Mouse (Mus musculus): ENCODE measurements at regions not wholly inside any gene's neighbourhood (a gene's known extent, or its start where the extent isn't known, plus 50 kb on each side); places are given as distances from the start of the nearest gene placed in this dataset.

DNA sequence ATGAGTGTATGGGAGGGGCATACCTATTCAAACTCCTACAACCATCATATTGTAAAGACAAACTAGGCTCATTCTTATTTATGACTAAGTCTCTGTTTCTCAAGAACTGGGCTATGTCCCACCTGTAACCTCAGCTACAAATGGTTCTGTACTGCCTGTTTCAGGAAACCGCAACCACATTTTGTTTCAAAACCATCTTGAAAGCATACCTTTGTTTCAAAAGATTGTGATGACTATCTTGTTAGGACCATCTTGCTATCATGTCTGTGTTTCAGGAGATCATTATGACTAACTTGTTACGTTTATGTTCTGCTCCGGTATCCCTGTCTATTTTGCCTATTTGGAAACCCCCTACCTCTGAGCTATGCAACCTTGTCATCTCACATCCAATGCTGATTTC lies 340.2 kb upstream of the Cblb start:
- DNase-seq: no peak

DNA sequence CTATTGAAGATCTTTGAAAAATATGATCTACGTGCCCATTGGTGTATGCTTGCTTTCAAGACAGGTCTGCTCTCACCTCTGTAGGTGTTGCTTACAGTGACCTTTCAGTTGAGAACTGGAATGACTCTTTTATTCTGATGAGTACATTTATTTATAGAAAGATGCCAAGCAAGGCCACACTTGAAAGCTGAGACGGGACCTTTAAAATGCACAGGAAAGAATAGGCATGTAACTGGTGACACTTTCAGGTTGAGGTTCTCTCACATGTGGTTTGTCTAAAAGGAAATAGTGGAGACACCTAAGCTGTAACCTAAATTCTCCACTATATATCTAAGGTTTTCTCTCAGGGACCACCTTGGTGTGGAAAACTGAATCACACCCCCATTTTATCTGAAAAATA lies 326.0 kb upstream of the Cblb start:
- no peak for DNase-seq

DNA sequence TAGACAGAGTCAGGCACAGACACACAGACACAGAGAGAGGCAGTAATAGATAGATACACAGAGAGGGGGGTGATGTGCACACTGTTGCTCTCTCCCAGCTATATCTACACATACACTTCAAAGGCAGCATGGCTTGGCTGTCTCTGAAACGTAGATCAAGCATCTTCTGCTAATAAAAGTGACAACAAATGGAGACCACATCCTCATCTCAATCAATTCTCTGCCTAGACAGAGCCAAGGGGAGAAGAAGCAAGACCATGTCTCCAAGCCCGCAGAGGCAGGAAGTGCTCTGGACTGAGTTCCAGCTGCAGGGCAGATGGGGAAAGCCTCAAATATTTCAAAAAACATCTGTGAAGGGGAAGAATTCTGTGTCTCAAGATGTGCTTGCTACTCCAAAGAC lies 312.3 kb upstream of the Cblb start:
- no peak for DNase-seq

DNA sequence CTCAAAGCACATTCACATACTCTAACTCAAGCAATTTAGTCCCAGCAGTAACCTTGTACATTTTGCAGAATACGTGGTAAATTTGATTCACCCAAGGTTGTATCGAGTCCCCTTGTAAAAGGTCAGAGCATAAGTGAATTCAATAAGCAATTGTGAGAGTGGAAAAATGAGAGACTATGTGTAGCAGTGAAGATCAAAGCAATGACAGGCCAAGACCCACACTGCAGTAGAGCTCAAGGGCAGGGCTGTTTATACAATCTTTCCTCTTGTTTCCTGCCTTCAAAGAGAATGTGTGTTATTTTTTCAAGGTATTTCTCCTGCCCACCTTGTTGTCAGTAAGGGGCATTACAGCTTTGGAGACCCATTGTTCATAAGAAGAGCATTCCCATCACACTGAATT lies 311.4 kb upstream of the Cblb start:
- no peak for DNase-seq

DNA sequence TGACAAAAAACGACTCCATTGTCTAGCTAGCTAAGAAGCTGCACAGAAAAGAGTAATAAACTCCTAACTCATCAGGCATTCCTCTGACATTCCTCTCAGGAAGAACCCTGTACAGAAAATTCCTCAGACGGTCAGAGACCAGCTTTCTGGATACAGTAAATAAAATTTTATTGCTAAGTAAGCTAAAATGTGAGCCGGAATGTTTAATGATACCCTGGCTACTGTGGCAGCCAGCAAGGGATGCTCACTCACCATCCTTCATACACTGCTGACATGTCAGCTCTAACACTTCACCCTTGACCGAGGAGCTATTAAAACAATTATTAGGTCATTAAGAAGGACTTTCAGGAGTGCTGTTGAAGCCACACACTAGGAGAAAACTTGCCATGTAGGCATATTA lies 308.3 kb upstream of the Cblb start:
- DNase-seq: no peak

DNA sequence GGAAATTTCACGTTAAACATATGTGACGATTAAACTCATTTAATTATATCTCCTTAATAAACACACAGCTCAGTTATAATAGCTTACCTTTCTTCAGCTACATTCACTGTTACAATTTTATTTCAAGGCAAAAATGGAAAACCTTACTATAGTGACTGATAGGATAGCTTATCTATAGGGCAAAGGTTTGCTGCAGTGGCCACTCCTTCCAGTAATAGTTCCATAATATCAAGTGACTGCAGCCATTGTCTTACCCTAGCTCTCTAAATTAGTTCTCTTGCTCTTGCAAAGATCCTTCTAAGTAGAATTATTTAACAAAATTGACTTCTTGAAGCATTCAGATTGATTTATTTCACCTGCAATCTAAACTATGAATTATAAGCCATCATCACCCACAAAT lies 289.1 kb upstream of the Cblb start:
- DNase-seq: no peak

DNA sequence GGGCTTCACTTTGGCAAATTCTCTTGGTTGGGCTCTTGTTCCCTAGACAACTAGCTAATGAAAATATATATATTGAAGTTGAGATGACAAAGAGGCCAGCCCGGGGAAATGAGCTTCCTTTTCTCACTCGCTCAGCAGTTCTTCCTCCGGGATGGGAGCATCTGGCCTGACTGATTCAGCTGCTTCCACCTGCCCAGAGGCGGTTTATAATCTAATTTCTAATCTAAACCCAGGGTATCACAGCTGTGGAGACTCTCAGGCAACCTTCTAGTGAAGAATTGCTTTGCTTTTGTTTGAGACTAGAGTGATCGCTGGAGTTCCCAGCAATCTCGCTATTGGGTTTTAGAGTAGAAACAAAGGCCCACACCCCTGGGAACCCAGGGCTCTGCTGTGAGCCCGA lies 279.1 kb upstream of the Cblb start:
- DNase-seq: peak; percentile 11

DNA sequence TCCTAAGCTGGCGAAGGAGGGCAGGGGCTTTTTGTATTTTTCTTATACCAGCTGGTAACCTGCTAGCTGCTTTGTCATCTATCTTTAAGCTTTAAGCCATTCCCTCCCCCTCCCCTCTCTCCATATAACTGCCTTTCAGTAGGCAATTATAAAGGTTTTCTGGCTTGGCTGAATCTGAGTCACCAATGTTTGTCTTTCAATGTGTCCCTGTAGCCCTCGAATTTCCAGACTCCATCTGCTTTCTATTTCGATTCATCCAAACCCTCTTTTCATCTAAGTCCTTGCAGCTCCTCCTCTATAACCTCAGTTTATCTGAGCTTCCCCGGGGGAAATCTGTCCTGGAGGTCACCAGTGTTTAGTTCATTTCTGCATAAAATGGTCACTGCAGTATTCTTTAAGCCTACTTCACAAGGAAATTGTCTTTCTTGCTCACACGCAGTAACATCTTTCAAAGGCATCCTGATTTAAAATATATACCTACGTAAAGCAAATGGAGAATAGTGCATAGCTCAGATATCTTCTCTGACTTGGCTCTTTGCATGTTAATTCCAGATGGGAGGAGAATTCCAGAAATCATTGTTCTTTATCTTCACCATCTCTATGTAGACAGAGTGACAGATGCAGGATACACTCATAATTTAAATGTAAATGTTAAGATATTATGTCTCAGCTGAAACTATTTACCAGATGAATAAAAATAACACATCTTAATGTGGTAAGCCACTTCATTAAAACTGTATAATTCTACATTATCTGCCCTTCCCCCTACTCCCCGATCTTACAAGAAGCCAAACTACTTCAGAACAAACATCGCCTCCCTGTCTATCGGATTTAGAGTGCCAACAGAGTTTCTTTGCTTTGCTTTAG lies 272.4 kb upstream of the Cblb start:
- DNase-seq: no peak

DNA sequence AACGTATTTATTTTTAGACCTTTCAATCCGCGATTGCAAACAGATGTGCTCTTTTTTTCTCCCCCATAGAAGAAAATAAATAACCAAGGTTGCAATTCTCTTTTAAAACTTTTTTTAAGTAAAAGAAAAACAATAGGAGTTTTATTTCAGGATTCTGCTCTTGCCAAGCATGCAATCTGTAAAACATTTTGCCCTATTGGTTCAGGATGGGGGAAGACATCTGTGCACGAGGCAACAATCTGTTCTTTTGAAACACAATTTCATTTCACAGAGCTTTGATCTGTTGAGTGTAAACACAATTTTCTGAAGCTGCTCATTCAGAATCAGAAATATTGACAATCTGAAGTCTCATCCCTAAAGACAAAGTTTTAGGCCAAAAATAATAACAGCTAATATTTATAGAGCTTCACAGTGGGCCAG lies 271.8 kb upstream of the Cblb start:
- DNase-seq: no peak

DNA sequence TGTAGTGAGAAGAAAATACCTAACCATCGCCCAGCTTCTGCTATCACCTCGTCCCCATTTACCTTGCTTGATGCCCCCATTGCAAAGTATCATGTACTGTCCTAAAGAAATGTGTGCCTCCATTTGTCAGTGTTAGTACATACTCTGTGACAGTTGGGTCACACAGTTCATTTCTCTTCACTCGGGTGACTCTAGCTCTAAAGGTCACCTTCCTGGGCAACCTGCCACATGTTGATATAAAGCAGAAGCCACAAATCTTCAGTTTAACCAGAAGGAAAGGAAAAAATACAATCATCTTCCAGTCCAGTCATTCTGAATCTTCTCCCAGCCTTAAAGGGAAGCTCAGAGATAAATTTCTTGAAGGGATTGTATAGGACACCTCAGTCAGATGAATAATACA lies 263.5 kb upstream of the Cblb start:
- DNase-seq: peak; percentile 61

DNA sequence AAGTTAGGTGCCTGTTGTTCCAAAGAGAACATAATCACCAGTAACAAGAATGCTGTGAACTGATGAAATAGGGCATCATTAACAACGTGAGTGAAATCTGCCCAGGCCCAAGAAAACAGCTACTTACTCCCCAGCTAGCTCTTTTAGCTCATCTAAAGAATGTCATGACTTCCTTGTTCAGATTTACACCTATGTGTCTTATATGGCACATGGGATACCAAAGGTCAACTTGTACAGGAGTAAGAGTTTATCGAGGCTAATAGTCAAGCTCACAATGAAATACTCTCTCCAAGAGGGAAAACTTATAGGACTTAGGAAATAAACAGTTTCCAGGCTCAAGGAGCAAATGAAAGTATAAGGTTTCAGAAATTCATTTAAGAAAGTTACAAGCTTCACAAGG lies 252.1 kb upstream of the Cblb start:
- DNase-seq: no peak

DNA sequence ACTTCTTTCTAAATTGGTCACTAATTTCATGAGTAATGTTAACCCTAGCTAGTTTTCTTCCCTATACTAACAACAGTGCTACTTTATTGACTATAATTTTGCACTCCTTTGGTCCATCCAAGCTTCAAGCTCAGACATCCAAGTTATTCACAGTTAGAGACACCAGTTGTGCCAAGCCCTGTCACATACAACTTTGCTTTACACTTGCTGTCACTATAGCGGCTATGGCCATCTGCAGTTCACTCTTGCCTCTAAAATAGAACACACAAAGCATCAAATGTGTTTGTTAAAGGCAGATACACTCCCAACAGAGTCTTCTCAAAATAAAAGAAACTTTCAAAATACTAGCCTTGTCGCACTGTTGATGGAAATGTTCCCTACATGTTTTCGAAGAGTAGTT lies 236.0 kb upstream of the Cblb start:
- DNase-seq: no peak

DNA sequence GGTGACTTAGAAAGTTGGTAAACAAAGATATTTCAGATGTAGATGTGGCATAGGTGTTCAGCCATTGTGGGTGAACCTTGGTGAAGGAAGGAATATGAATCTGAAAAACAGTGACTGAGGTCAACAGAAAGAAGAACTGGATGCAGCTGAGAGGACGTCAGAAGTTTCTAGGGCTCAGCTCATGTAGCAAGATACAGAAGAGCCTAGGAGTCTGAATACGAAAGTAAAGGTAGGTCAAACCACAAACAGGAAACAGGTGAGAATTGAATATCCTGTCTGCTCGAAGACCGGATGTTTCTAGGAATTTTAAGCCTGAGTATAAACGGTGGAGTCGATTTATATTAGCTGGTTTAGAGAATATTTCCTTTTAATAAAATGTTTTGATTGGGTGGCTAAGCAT lies 223.7 kb upstream of the Cblb start:
- no peak for DNase-seq

DNA sequence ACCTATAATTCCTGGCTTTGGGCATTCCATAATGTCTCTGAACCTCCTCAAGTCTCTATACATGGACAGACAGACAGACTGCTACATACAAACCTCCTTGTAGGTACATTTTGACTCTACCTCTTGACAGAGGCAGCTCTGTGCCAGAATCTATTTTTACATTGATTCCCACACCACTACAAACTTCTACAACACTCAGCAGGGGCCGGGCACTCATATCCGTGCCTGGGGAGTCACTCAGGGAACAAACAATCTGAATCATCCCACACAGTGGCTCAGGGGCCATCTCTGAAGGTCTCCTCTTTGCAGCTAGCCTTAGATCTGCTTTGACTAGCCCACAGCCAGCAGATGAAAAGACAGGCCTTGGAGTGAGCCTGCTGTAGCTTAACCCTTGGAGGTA lies 221.9 kb upstream of the Cblb start:
- no peak for DNase-seq

DNA sequence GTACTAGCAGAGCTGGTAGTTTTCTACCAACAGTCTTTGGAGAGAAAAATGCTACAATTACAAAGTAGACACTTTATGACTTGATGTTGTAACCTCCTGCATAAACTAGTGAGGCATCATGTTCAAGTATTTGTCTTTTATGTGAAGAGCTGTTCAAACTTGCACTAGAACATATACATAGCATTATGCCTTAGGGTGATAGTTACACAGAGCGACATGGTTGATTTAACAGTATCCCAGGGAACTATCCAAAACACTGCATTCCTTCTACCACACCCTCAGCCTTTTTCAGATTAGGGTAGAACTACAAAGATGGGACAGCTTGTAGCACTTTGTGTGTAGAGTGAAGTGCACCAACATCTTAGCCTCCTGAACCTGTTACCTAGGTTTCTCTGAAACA lies 220.0 kb upstream of the Cblb start:
- no peak for DNase-seq

DNA sequence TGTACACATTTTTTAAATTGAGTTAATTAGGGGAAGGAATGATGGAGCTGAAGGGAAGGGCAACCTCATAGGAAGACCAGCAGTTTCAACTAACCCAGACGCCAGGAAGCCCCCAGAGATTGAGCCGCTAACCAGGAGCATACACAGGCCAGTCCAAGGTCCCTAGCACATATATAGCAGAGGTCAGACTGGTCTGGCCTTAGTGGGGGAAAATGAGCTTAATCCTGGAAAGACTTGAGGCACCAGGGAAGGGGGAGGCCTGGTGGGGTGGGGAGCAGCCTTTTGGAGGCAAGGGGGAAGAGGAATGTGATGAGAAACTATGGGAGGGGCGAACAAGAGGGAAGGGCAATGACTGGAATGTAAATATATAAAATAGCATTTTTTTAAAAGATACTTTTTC lies 188.3 kb upstream of the Cblb start:
- no peak for DNase-seq

DNA sequence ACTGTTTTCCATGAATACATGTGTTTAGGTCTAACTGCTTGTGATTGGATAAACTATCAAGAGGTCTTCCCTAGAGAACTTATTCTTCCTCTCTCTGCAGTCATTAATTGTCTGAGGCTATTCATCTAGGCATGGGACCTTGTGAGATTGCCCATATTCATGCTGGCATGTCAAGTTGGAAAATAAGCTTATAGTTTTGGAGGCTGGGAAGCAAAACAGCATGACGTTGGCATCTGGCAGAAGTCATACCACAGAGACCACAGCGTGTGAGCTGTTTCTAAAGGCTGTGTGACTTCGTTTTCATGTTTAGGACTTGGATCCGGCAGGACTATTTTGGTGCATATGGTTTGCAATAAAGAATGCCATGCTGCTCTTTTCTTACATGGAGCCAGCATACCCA lies 185.5 kb upstream of the Cblb start:
- DNase-seq: no peak

DNA sequence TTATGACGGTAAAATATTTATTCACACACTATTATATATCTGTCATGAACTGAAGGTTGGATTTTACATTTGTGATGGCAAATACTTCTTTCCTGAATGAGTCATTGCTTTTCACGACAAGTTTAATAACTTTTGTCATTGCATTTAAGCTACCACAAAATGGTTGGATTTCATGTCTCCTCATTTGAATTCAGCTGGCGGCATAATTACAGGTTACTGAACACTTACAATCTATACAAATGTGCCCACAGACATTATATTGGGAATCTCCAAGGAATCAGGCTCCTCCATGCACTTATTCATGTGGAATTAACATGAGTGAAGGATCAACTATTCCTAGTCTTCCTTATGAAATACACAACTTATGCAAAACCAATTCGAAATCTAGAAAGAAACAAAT lies 150.3 kb upstream of the Cblb start:
- no peak for DNase-seq

DNA sequence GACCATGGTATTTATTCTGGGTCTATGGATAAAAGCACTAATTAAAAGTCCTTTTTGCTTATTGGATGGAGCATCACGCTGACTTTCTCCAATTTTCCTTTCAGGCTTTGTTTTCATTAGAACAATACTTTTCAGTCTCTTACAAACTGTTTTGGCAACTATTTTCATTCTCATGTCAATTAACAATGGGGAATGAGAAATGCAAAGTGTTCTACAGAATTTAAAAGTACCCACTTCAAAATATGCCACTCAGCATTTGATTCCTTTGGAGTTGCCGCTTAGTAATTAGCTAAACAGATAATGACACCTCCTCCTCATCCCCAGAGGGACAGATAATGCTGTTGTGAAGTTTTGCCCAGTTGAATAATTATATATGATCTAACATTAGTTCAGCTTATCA lies 149.9 kb upstream of the Cblb start:
- no peak for DNase-seq

DNA sequence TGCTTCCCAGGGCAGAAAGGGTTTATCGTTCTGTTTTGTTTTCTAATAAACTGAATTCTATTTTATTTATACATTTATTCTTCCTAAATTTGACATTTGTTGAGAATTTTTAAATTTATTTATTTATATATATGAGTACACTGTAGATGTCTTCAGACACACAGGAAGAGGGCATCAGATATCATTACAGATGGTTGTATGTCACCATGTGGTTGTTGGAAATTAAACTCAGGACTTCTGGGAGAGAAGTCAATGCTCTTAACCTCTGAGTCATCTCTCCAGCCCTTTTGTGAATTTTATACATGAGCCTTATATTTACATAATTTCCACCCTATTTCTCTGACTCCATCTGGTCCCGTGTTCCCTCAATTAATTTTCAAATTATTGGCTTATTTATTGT lies 147.2 kb upstream of the Cblb start:
- DNase-seq: no peak

DNA sequence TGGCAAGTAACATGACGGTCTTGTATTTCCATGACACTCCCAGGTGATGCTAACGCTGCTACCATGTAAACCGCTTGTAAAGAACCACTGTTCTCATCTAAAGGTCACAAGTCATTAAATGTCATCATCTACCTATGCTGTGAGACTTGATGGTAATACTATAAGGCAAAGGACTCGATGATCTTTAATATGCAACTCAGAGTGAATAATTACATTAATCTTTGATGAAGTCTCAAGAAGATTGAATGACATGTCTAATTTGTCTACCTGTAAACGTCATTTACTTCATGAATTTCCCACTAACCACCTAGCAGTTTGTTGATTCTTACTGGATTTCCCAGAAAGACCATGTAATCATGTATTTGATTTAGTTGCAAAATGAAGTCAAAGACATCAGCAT lies 143.5 kb upstream of the Cblb start:
- no peak for DNase-seq

DNA sequence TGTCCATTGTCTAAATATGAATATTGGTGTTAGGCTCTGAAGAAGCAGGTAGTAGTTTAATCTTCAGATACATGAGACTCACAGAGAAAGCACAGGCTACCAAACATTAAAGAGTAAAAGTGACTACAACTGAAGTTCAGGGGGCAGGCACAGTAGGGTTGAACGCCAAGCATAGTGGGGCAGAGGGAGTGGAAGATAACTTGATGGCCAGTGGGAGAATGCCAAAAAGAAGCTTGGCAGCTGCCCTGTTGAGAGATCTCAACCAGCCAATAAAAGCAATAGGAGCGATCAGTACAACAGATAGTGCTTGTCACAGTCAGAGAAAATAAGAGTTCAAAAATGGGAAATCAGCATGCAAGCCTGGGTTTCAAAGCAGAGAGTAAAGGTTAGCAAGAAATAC lies 125.4 kb upstream of the Cblb start:
- no peak for DNase-seq

DNA sequence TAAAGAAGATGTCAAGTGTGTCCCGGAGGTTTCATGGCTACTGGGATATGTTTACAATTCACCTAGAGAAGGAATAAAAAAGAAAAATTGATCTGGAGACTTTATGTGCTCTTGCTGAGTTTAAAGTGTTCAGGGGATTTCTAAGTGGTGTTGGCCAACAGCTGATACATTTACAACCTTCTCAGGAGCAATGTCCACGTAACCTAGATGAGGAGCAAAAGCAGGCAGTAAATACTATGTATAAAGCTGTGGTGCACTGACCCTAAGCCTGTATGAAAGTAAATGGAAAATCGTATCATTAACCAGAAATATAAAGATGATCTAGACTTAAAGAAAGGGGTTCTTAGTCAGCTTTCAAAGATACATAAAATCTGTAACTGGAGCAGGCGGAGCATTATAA lies 124.3 kb upstream of the Cblb start:
- no peak for DNase-seq

DNA sequence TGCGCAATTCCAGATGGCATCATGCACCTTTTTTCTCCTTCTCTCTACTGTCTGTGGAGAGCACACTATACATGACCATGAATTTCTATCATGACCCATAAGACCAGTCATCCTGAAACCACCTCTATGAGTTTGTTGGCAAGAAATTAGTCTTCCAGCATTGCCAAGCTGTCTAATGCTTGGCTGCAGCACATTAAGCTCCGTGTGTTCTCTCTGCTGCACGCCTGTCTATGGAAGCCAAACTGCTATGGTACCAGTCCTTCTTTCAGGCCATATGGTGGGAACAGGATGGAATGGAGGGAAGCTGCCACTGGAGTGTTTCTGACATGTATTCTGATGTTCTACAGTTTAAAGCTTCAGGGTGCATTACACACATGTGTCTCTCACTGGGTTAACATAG lies 121.0 kb upstream of the Cblb start:
- no peak for DNase-seq

DNA sequence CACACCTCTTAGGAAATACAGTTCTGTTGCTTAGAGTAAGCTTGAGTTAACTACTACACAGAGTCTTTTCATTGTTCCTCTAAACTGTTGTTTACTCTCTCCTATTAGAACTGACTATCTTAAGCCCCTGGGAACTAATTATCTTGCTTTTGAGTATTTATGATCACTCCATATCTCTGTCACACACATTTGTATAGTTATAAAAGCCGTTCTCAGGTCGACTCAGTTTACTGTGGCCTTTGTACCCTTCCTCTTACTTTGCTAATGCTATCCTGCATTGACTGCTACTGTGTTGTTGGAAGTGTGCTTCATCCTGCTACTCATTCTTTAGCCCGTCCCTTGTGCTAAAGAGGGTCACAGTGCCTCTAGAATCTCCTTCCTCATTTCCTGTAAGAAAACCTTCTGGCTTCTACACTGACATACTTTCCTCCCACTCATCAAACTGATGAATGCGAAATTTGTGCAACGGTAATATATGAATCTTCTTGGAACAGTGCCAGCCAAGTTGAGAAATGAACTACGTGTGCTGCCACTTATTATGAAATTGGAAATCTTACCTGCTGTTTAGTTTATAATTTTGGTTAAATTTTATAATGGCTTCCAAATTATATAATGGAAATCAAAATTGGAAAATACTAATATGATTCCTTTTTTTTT lies 119.8 kb upstream of the Cblb start:
- no peak for DNase-seq

All from kidney, postnatal 10 days (tissue).